Mouse (Mus musculus) heart, adult 10 weeks (tissue): ENCODE results near the gene Bap1. TPM values are rescaled to one million over a fixed set of nuclear protein-coding genes. Genes with fewer than 3 reads are reported as not detected.

ENCODE experiments used
- polyA plus RNA-seq: library from polyadenylated mRNA; stranded (reverse); fragments of 350-450 nt; fragmentation: Illumina TruSeq; extraction: RNeasy Lipid Tissue Mini Kit (QIAGEN cat#74804); gene quantifications from one replicate; pipeline ENCODE4 v1.2.3, GENCODE M21; 2014; ENCODE audit warnings: low read depth, low replicate concordance

The Bap1 gene
- polyA plus RNA-seq = 39.4 TPM

DNA sequence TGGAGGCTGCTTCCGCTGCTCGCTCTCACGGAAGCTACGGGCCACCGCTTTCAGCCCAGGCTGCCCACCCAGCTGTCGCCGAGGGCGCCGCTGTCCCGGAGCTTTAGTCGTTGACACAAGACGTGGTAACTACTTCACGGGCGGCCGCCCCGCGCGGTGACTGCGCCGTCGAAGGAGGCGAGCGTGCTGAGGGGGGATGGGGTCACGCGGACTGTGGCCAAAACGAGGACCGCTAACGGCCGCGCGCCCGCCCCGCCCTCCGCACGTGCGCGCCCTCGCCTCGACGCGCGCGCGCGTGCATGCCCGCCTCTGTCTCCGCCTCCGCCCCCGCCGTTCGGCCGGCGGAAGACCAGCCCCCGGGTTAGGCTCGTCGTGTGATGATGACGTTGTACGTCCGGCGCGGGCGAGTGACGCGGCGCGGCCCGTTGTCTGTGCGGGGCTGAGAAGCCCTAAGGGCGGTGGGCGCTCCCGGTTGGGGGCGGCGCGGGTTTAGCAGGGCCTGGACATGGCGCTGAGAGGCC is at the start of gene Bap1, which contains the start of gene Phf7:
Bap1 (plus strand) TSS at position 367 of the 521 bp plus-strand sequence.
Phf7 (minus strand) TSS at position 234 of the 521 bp plus-strand sequence.

DNA sequence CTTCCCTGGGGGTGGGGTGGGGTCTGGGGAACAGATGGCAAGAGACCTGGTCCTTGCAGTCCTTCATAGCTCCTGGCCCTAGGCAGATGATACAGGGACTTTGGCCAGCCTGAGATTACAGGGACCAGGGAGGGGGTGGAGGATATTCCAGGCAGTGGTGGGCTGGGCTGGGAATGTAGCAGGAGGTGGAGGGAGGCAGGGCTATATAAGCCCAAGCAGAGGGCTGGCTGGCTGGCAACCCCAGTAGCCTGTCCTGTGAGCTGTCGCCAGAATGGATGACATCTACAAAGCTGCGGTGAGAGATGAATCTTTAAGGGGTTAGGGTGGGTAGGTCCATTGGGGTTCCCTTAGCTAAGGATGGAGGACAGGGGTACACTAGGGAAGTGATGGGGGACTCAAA is 43.2 kb upstream of the Bap1 start, which contains the start of gene Tnnc1:
Tnnc1 (plus strand) TSS at position 229 of the 400 bp plus-strand sequence.

DNA sequence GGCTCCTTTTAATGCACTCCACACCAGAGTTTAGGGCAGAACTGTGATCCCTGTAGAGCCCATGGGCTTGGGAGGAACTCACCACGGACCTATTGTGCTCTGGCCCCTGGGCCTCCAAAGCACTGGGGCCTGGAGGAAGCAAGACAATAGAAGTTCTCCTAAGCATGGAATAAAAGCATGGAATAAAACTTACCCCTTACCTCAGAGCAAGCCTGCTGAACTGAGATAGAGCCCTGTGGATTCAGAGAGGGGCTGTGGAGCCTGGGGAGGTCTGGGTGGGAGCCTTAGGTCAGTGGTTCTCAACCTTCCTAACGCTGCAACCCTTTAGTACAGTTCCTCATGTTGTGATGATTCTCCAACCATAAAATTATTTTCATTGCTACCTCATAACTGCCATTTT is 34.4 kb upstream of the Bap1 start, which contains the start of gene Nisch:
Nisch (minus strand) TSS at position 101 of the 400 bp plus-strand sequence.

DNA sequence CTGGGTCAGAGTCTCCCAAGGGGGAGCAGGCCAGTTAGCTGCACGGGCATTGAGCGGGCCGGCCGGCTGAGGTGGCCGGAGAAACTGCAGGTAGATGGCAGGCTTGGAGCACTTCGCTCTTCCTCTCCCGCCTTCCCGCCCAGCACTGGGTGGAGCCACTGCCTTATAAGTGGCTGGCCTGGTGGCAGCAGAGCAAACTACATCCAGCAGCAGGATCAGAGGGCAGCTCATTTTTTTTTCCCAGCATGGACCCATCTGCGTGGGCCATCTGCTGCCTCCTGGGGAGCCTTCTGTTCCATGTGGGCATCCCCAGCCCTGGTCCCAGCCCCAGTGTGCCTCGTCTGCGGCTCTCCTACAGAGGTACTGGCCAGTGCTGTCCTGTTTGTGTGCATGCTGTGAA is 33.6 kb upstream of the Bap1 start, which contains the start of gene Sema3g:
Sema3g (plus strand) TSS at position 195 of the 400 bp plus-strand sequence.

Other genes with a start within 250 kb of the Bap1 start
- gene Spcs1, start 249.8 kb upstream of the Bap1 start, polyA plus RNA-seq = 184 TPM
- 22.5 TPM for gene Pbrm1, start 232.3 kb upstream of the Bap1 start, polyA plus RNA-seq
- 40.5 TPM for gene Gnl3, start 232.3 kb upstream of the Bap1 start, polyA plus RNA-seq
- gene Smim4, start 122.5 kb upstream of the Bap1 start, polyA plus RNA-seq = 54.4 TPM
- 25.2 TPM for gene Nt5dc2, start 120.4 kb upstream of the Bap1 start, polyA plus RNA-seq
- gene Stab1, start 82.8 kb upstream of the Bap1 start, polyA plus RNA-seq = 64.9 TPM
- gene Tnnc1, start 43.1 kb upstream of the Bap1 start, polyA plus RNA-seq = 5,985 TPM
- gene Nisch, start 34.5 kb upstream of the Bap1 start, polyA plus RNA-seq = 164 TPM
- gene Sema3g, start 33.6 kb upstream of the Bap1 start, polyA plus RNA-seq = 13.5 TPM
- gene Phf7, start 133 bp upstream of the Bap1 start, polyA plus RNA-seq = 6.3 TPM
- not detected for gene Dnah1, start 72.4 kb downstream of the Bap1 start, polyA plus RNA-seq
- 36.2 TPM for gene Capn7, start 85.2 kb downstream of the Bap1 start, polyA plus RNA-seq
- gene Sh3bp5, start 184.6 kb downstream of the Bap1 start, polyA plus RNA-seq = 58.3 TPM
- gene Eaf1, start 242.9 kb downstream of the Bap1 start, polyA plus RNA-seq = 13.0 TPM
- gene Mettl6, start 243.6 kb downstream of the Bap1 start, polyA plus RNA-seq = 13.5 TPM